Mouse (Mus musculus) midbrain, embryonic 14.5 days (tissue): ENCODE data around the gene Ephb4. TPM values are rescaled to one million over a fixed set of nuclear protein-coding genes. Genes with fewer than 3 reads are reported as not detected.
A peak's percentile ranks its signal among the peaks of the same experiment; 100 is the strongest.

Source experiments
- ATAC-seq: fragments of 200-750 bp; cut with Nextera tagmentation; 2 replicates; pipeline ENCODE4 v1.8.0; 2017; ENCODE audit warnings: moderate number of reproducible peaks, moderate library complexity; ENCODE audit not compliant: low FRiP score, low TSS enrichment
- DNase-seq: peaks from one replicate; pipeline ENCODE4 v3.0.0-alpha.2; 2015
- H3K27ac ChIP-seq: fragments of 300-500 bp; sonication (generic); replicated peaks from 2 replicates; pipeline ENCODE4 v1.5.1; 2014; ENCODE audit warnings: mild to moderate bottlenecking, low read depth, low read length, moderate library complexity
- H3K27me3 ChIP-seq: fragments of 300-500 bp; sonication (generic); 2 replicates; pipeline ENCODE4 v1.6.1; 2014; ENCODE audit warnings: low read length, control low read depth, mixed read lengths; ENCODE audit not compliant: control insufficient read depth, insufficient read depth
- H3K36me3 ChIP-seq: fragments of 300-500 bp; sonication (generic); 2 replicates; pipeline ENCODE4 v1.6.1; 2014; ENCODE audit warnings: low read length, control low read depth; ENCODE audit not compliant: control insufficient read depth, insufficient read depth
- H3K4me1 ChIP-seq: fragments of 300-500 bp; sonication (generic); 2 replicates; pipeline ENCODE4 v1.6.1; 2014; ENCODE audit warnings: mild to moderate bottlenecking, antibody characterized with exemption, low read length, control low read depth; ENCODE audit not compliant: control insufficient read depth, insufficient read depth
- H3K4me2 ChIP-seq: fragments of 300-500 bp; sonication (generic); 2 replicates; pipeline ENCODE4 v1.6.1; 2014; ENCODE audit warnings: mild to moderate bottlenecking, low read length, moderate library complexity
- H3K4me3 ChIP-seq: fragments of 300-500 bp; sonication (generic); replicated peaks from 2 replicates; pipeline ENCODE4 v1.5.1; 2014; ENCODE audit warnings: low read depth, low read length
- H3K9ac ChIP-seq: fragments of 300-500 bp; sonication (generic); replicated peaks from 2 replicates; pipeline ENCODE4 v1.6.1; 2014; ENCODE audit warnings: mild to moderate bottlenecking, low read length, moderate library complexity
- H3K9me3 ChIP-seq: fragments of 300-500 bp; sonication (generic); 2 replicates; pipeline ENCODE4 v1.6.1; 2016; ENCODE audit warnings: low read length, control low read depth, mixed read lengths; ENCODE audit not compliant: control insufficient read depth
- WGBS: fragments of 180-500 bp; shearing (Covaris S2); extraction: QIAGEN DNeasy Blood & Tissue Kit; methylation state at CpG from one replicate; pipeline ENCODE4 v1.1.7; 2014; 5-methylcytosine and 5-hydroxymethylcytosine counted together
- polyA plus RNA-seq: library from polyadenylated mRNA; unstranded; fragments of >200 nt; fragmentation: Nextera tagmentation; extraction: Ambion mirVana; gene quantifications from 2 replicates; pipeline ENCODE4 v1.2.1, GENCODE M21; 2014

The Ephb4 gene
- polyA plus RNA-seq, 1 experiment from 2014 or later = 8.5 TPM

GRCm38 (mm10) chr5:137414253-137414652 lies 64.3 kb downstream of the Ephb4 start:
- Histone ChIP-seq H3K4me2 (no peak overlapping the region), H3K27ac (no peak overlapping the region), H3K9me3 (no peaks in the 10 kb centered on the region), H3K9ac (no peak overlapping the region), H3K27me3 (no peaks in the 10 kb centered on the region), H3K4me3 (no peak overlapping the region), H3K4me1 (no peaks in the 10 kb centered on the region), H3K36me3 (no peaks in the 10 kb centered on the region)
- ATAC-seq = no peak
- DNase-seq = no peak
- 62% methylated on average over 5 of the region's 5 CpGs for WGBS

DNA sequence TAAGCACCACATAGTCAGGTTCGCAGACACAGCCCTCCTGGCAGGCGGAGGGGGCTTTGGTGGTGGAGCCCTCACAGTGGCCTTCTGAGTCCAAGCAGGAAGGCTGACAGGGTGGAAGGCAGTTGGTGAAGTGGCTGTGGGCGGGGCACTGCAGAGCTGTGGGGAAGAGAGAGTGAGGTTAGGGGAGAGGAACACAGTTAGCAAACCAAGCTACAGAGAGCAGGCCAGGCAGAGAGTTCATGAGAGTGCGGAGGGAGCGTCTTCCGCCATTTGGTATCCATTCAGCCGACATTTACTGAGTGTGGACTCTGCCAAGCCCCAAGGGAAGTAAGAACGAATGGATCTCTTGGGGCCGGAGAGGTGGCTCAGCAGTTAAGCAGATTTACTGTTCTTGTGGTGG lies 69.2 kb downstream of the Ephb4 start:
- no peaks in the 10 kb centered on the region for H3K4me1 ChIP-seq
- no peak overlapping the region for H3K27ac ChIP-seq
- H3K4me3 ChIP-seq = no peak overlapping the region
- DNase-seq (no peak), ATAC-seq (no peak)
- no peaks in the 10 kb centered on the region for H3K9me3 ChIP-seq
- 79% methylated on average over 9 of the region's 9 CpGs for WGBS
- no peak overlapping the region for H3K4me2 ChIP-seq
- no peak overlapping the region for H3K9ac ChIP-seq
- H3K27me3 ChIP-seq = no peaks in the 10 kb centered on the region
- no peaks in the 10 kb centered on the region for H3K36me3 ChIP-seq

- no peaks in the 10 kb centered on the region for H3K9me3 ChIP-seq
- no peak overlapping the region for H3K4me2 ChIP-seq
- H3K4me3 ChIP-seq = no peak overlapping the region
- no peaks in the 10 kb centered on the region for H3K4me1 ChIP-seq
- no peak for ATAC-seq
- no peaks in the 10 kb centered on the region for H3K36me3 ChIP-seq
- 77% methylated on average over 4 of the region's 4 CpGs for WGBS
- H3K9ac ChIP-seq = no peak overlapping the region
- no peak for DNase-seq
- H3K27ac ChIP-seq = no peak overlapping the region
- H3K27me3 ChIP-seq = no peaks in the 10 kb centered on the region
Measured at GRCm38 (mm10) chr5:137419841-137420240, 69.9 kb downstream of the Ephb4 start.

DNA sequence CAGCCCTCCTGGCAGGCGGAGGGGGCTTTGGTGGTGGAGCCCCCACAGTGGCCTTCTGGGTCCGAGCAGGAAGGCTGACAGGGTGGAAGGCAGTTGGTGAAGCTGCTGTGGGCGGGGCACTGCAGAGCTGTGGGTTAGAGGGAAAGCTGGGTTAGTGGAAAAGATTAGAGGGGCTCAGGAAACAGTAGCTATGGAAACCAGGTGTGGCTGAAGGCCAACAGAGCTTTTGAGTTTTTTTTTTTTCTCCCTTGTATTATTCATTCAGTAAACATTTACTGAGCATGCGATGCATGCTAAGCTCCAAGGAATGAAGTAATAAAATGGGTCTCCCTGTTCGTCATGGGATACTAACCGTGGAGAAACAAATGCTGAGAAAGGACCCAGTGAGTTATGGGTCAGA lies 75.7 kb downstream of the Ephb4 start:
- H3K9me3 ChIP-seq = no peaks in the 10 kb centered on the region
- WGBS = 61% methylated on average over 6 of the region's 6 CpGs
- no peak overlapping the region for H3K9ac ChIP-seq
- no peaks in the 10 kb centered on the region for H3K27me3 ChIP-seq
- peak overlapping the region; percentile 45; the same call in 1 of the 2 replicates for H3K27ac ChIP-seq
- 0 out of 2 replicates have a peak, but pooled peaks cover 3% of the 10 kb centered on the region for H3K4me1 ChIP-seq
- H3K4me3 ChIP-seq = no peak overlapping the region
- no peak for ATAC-seq
- no peak overlapping the region for H3K4me2 ChIP-seq
- no peaks in the 10 kb centered on the region for H3K36me3 ChIP-seq
- DNase-seq = peak; percentile 39

Other genes starting within 250 kb of the Ephb4 start
- 1.5 and 2.8 TPM in 2 replicates for gene Trim56, start 233.9 kb upstream of the Ephb4 start, polyA plus RNA-seq
- not detected in 2 replicates for gene Muc3, start 200.8 kb upstream of the Ephb4 start, polyA plus RNA-seq
- 0.14 and 0.30 TPM in 2 replicates for gene Muc3a, start 137.7 kb upstream of the Ephb4 start, polyA plus RNA-seq
- gene Ache, start 62.6 kb upstream of the Ephb4 start, polyA plus RNA-seq = 22.2 and 35.7 TPM in 2 replicates
- gene Ufsp1, start 55.5 kb upstream of the Ephb4 start, polyA plus RNA-seq = 13.7 and 18.3 TPM in 2 replicates
- 82.0 and 95.9 TPM in 2 replicates for gene Srrt, start 42.4 kb upstream of the Ephb4 start, polyA plus RNA-seq
- 12.0 and 12.9 TPM in 2 replicates for gene Trip6, start 35.7 kb upstream of the Ephb4 start, polyA plus RNA-seq
- 17.1 and 18.6 TPM in 2 replicates for gene Slc12a9, start 16.5 kb upstream of the Ephb4 start, polyA plus RNA-seq
- gene Zan, start 127.0 kb downstream of the Ephb4 start, polyA plus RNA-seq = 0.11 and 0.12 TPM in 2 replicates
- gene Pop7, start 152.4 kb downstream of the Ephb4 start, polyA plus RNA-seq = 83.7 and 103 TPM in 2 replicates
- gene Gigyf1, start 168.4 kb downstream of the Ephb4 start, polyA plus RNA-seq = 17.0 and 23.5 TPM in 2 replicates
- not detected in 2 replicates for gene Epo, start 183.1 kb downstream of the Ephb4 start, polyA plus RNA-seq
- gene Gnb2, start 183.4 kb downstream of the Ephb4 start, polyA plus RNA-seq = 633 and 757 TPM in 2 replicates
- gene Actl6b, start 203.4 kb downstream of the Ephb4 start, polyA plus RNA-seq = 234 and 291 TPM in 2 replicates
- gene Tfr2, start 219.7 kb downstream of the Ephb4 start, polyA plus RNA-seq = 4.0 and 5.6 TPM in 2 replicates